Mouse (Mus musculus) liver, embryonic 15.5 days (tissue): Measurements from ENCODE around the gene Klf16. TPM values are rescaled to one million over a fixed set of nuclear protein-coding genes. Genes with fewer than 3 reads are reported as not detected.

ENCODE experiments used
- ATAC-seq: fragments of 200-750 bp; cut with Nextera tagmentation; 2 replicates; pipeline ENCODE4 v1.8.0; 2017; ENCODE audit warnings: moderate number of reproducible peaks, mild to moderate bottlenecking, moderate library complexity; ENCODE audit not compliant: insufficient read depth
- H3K27ac ChIP-seq: fragments of 300-500 bp; sonication (generic); replicated peaks from 2 replicates; pipeline ENCODE4 v1.5.1; 2015; ENCODE audit warnings: mild to moderate bottlenecking, inconsistent platforms
- H3K27me3 ChIP-seq: fragments of 300-500 bp; sonication (generic); 2 replicates; pipeline ENCODE4 v1.6.1; 2015; ENCODE audit warnings: mild to moderate bottlenecking, inconsistent platforms
- H3K36me3 ChIP-seq: fragments of 300-500 bp; sonication (generic); replicated peaks from 2 replicates; pipeline ENCODE4 v1.6.1; 2015; ENCODE audit warnings: moderate library complexity, mild to moderate bottlenecking, inconsistent platforms
- H3K4me1 ChIP-seq: fragments of 300-500 bp; sonication (generic); replicated peaks from 2 replicates; pipeline ENCODE4 v1.6.1; 2015; ENCODE audit warnings: inconsistent platforms
- H3K4me2 ChIP-seq: fragments of 300-500 bp; sonication (generic); 2 replicates; pipeline ENCODE4 v1.6.1; 2015; ENCODE audit warnings: moderate library complexity, mild to moderate bottlenecking, inconsistent platforms
- H3K4me3 ChIP-seq: fragments of 300-500 bp; sonication (generic); replicated peaks from 2 replicates; pipeline ENCODE4 v1.5.1; 2015; ENCODE audit warnings: mild to moderate bottlenecking, inconsistent platforms
- H3K9ac ChIP-seq: fragments of 300-500 bp; sonication (generic); 2 replicates; pipeline ENCODE4 v1.6.1; 2015; ENCODE audit warnings: moderate library complexity, mild to moderate bottlenecking, inconsistent platforms
- H3K9me3 ChIP-seq: fragments of 300-500 bp; sonication (generic); replicated peaks from 2 replicates; pipeline ENCODE4 v1.6.1; 2016; ENCODE audit warnings: inconsistent platforms
- WGBS: fragments of 180-500 bp; shearing (Covaris S2); methylation state at CpG from one replicate; pipeline ENCODE4 v1.1.7; 2015; ENCODE audit warnings: mixed read lengths; ENCODE audit not compliant: insufficient replicate concordance; 5-methylcytosine and 5-hydroxymethylcytosine counted together
- polyA plus RNA-seq: library from polyadenylated mRNA; unstranded; fragments of >200 nt; fragmentation: Nextera tagmentation; extraction: Ambion mirVana; gene quantifications from 2 replicates; pipeline ENCODE4 v1.2.1, GENCODE M21; 2015

The Klf16 gene
- polyA plus RNA-seq, 1 experiment from 2014 or later: 12.1 TPM

- WGBS: 85% methylated on average over 8 of the region's 8 CpGs
- H3K36me3 ChIP-seq: peaks cover 46% of the 10 kb centered on the region
- H3K27me3 ChIP-seq: no peaks in the 10 kb centered on the region
- no peak for ATAC-seq
- no peak overlapping the region for H3K27ac ChIP-seq
- no peak overlapping the region for H3K4me2 ChIP-seq
- H3K9me3 ChIP-seq: no peaks in the 10 kb centered on the region
- no peak overlapping the region for H3K4me3 ChIP-seq
- H3K4me1 ChIP-seq: peaks cover 70% of the 10 kb centered on the region
- H3K9ac ChIP-seq: no peak overlapping the region
These were observed 8.5 kb upstream of the Klf16 start for GRCm38 (mm10) chr10:80585581-80585980.

DNA sequence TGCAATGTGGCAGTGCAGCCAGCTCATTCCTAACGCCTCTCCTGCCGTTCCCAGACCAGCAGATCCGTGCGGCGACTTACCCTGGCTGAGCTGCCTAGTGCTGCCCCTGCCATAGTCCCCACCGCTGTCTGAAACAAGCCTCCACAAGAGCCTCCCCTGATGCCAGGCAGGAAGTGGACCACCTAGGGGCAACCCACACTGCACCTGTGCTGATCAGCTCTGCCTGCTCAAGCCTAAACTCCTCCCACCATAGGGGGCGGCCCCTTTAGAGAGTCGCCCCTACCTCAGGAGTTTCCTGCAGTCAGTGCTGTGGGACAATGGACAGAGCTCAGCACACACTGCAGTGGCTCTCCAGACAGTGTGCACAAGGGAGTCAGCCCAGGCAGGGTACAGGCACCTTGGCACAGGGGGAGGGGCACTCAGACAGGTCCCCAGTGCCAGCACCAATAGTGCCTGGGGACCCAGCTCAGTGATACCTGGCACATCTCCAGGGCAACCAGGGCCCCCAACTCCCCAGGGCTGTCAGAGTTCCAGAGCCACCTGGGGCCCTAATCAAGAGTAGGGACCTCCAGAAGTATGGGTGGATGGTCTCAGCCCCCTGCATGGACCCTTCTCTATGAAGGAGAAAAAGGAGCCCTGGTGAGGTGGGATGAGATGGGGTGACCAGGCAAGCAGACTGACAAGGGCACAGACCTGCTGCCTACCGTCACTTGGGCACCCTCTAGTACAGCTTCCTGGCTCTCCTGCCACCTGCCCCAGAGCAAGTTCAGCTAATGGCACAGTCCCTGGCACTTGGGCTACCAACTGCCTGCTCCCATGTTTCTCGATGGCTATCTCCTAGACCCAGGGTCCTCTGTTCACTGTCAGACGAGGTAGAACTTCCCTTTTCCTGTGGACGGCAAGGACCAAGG is 7.8 kb upstream of the Klf16 start:
- 65% methylated on average over 12 of the region's 12 CpGs for WGBS
- Histone ChIP-seq H3K9me3 (no peaks in the 10 kb centered on the region), H3K27ac (0 out of 2 replicates have a peak overlapping the region, but pooled peaks have one; percentile 16), H3K4me2 (no peak overlapping the region), H3K27me3 (no peaks in the 10 kb centered on the region), H3K4me1 (peaks cover 69% of the 10 kb centered on the region), H3K4me3 (no peak overlapping the region), H3K36me3 (peaks cover 46% of the 10 kb centered on the region), H3K9ac (no peak overlapping the region)
- ATAC-seq: peak; percentile 11; the same call in 1 of the 2 replicates

DNA sequence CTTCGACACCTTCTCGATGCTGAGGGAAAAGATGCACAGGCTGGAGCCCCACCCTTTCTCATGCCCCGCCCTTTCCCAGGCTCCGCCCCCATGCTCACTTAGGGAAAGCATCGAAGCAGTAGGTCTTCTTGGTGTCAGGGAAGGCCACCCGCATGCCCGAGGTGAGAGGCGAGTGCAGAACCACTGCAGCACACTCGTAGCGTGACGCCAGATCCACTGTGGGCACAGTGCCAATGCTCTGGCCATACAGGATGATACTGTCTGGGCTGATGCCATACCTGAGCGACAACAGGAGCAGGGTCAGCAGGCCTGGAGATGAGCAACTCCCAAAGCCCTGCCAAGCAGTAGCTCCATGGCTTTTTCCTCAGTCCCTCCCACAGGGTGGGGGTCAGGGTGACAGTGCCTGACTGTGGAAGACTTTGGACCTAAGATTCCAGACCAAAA is 6.9 kb upstream of the Klf16 start:
- ATAC-seq: no peak
- no peak overlapping the region; the same call in 1 of the 2 replicates for H3K27ac ChIP-seq
- peaks cover 46% of the 10 kb centered on the region for H3K36me3 ChIP-seq
- no peak overlapping the region for H3K4me2 ChIP-seq
- no peak overlapping the region for H3K4me3 ChIP-seq
- no peaks in the 10 kb centered on the region for H3K27me3 ChIP-seq
- H3K4me1 ChIP-seq: peaks cover 69% of the 10 kb centered on the region
- H3K9ac ChIP-seq: no peak overlapping the region
- WGBS: 62% methylated on average over 12 of the region's 12 CpGs
- no peaks in the 10 kb centered on the region for H3K9me3 ChIP-seq

DNA sequence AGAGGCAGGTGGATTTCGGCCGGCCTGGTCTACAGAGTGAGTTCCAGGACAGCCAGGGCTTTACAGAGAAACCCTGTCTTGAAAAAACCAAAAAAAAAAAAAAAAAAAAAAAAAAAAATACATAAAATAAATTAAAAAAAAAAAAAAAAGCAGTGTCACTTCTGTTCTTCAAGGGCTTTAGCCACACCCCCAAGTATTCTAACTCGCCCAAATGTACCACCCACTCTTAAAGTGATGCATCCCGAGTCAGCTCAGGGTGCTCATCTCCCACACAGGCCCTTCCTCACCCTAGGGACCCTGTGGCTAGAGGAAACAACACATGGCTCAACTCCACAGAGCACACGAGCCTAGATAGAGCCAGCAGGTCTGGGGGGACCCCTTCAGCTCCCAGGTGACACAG is 5.9 kb upstream of the Klf16 start:
- Histone ChIP-seq H3K27me3 (no peaks in the 10 kb centered on the region), H3K4me1 (peaks cover 69% of the 10 kb centered on the region), H3K4me2 (no peak overlapping the region), H3K36me3 (peaks cover 46% of the 10 kb centered on the region), H3K4me3 (no peak overlapping the region), H3K9me3 (no peaks in the 10 kb centered on the region), H3K9ac (no peak overlapping the region), H3K27ac (no peak overlapping the region)
- WGBS: 72% methylated on average over 5 of the region's 5 CpGs
- no peak for ATAC-seq

DNA sequence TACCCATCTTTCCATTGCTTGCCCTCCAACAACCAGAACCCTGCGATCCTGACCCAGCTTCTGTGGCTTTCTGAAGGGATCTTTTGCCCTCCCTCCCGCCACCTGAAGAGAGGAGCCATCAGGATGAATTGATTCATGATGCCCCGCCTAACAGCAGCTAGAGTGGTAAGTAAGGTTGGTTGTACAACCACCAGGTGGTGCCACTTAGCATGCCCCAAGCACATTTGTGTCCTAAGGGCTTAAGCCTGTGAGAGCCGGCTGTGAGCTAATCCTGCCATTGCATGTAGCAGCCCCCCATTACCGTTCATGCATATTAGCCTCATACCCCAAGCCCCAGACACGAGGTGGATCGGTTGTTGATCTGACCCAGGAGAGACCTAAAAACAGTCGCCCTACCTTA is 1.8 kb upstream of the Klf16 start:
- Histone ChIP-seq H3K27me3 (no peaks in the 10 kb centered on the region), H3K4me1 (peaks cover 64% of the 10 kb centered on the region), H3K4me2 (peak overlapping the region; percentile 99), H3K4me3 (peak overlapping the region; percentile 93), H3K9me3 (no peaks in the 10 kb centered on the region), H3K36me3 (peaks cover 32% of the 10 kb centered on the region), H3K27ac (peak overlapping the region; percentile 97), H3K9ac (peak overlapping the region; percentile 94)
- peak; percentile 30 for ATAC-seq
- WGBS: 7% methylated on average over 8 of the region's 8 CpGs

- Histone ChIP-seq H3K4me2 (peak overlapping the region; percentile 99), H3K9me3 (no peaks in the 10 kb centered on the region), H3K36me3 (peaks cover 26% of the 10 kb centered on the region), H3K4me1 (peaks cover 64% of the 10 kb centered on the region), H3K9ac (peak overlapping the region; percentile 94), H3K27me3 (no peaks in the 10 kb centered on the region), H3K27ac (peak overlapping the region; percentile 97), H3K4me3 (peak overlapping the region; percentile 93)
- peak; percentile 49 for ATAC-seq
- WGBS: under 1% methylated on average over 29 of the region's 29 CpGs
These were observed 1.1 kb upstream of the Klf16 start for GRCm38 (mm10) chr10:80578131-80578750.

DNA sequence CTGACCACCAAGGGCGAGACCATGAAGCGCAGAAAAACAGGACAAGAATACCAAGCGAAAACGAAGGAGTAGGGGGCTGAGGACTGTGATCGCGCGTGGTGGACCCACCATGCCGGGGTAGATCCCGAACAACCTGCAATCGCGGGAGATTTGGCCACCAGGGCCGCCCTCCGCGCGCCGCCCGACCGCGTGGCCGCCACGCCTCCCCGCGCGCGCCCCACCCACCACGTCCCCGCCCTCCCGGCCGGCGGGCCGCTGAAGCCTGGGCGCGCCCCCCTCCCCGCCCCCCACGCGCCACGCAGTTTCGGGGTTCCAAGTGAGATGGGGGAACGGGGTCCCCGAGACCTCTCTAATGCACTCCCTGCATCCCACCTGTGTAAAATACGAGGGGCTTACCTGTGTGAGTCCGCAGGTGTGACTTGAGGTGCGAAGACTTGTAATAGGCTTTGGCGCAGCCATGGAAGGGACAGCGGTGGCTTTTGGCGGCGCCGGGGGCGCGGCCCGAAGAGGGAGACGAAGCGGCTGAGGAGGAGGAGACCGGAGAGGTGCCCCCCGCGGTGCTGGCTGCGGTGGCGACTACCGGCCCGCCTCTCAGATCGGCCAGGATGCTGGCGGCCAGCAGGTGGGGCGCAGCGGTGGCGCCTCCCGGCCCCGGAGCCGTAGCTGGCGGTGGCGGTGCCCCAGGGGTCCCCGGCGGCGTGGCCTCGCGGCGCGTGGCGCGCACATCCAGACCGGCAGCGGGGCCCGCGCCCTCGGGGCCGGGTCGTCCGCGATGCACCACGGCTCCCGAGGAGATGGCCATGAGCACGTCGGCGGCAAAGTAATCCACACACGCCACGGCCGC is 548 bp downstream of the Klf16 start:
- Histone ChIP-seq H3K4me2 (peak overlapping the region; percentile 99), H3K36me3 (peaks cover 16% of the 10 kb centered on the region; the same call in 1 of the 2 replicates), H3K4me3 (peak overlapping the region; percentile 93), H3K27me3 (no peaks in the 10 kb centered on the region), H3K9ac (peak overlapping the region; percentile 94), H3K9me3 (no peaks in the 10 kb centered on the region), H3K27ac (peak overlapping the region; percentile 97), H3K4me1 (peaks cover 79% of the 10 kb centered on the region)
- WGBS: under 1% methylated on average over 96 of the region's 96 CpGs
- no peak for ATAC-seq

- Histone ChIP-seq H3K27ac (peak overlapping the region; percentile 97), H3K27me3 (no peaks in the 10 kb centered on the region), H3K4me3 (peak overlapping the region; percentile 93), H3K9ac (peak overlapping the region; percentile 94), H3K4me2 (peak overlapping the region; percentile 99), H3K4me1 (peaks cover 86% of the 10 kb centered on the region), H3K36me3 (peaks cover 12% of the 10 kb centered on the region; the same call in 1 of the 2 replicates), H3K9me3 (no peaks in the 10 kb centered on the region)
- ATAC-seq: no peak
- WGBS: 6% methylated on average over 17 of the region's 17 CpGs
These were observed 1.2 kb downstream of the Klf16 start for GRCm38 (mm10) chr10:80575925-80576324.

GRCm38 (mm10) chr10:80574896-80575295 is 2.2 kb downstream of the Klf16 start:
- Histone ChIP-seq H3K27me3 (no peaks in the 10 kb centered on the region), H3K4me3 (peak overlapping the region; percentile 93), H3K9ac (peak overlapping the region; percentile 94)

DNA sequence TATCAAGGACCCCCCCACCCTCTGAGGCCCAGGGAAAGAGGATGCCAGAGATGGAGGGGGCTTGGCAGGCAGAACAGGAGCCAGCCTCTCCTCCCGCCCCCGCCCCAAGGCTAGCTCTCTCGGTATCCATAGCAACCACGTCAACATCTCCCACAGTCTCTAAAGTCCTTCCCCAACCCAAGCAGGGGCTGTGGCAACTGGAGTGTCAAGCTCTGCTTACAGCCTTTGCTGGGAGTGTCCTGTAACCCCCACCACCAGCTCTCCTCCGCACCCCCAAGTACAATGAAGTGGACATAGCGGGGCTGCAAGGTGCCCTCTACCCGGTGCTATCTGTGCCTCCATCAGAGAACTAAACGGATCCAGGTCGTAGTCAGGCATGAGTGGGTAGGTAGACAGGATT is 3.2 kb downstream of the Klf16 start:
- WGBS: 50% methylated on average over 9 of the region's 9 CpGs
- H3K4me3 ChIP-seq: peak overlapping the region; percentile 93
- peak overlapping the region; percentile 97 for H3K27ac ChIP-seq
- H3K27me3 ChIP-seq: no peaks in the 10 kb centered on the region
- H3K9me3 ChIP-seq: no peaks in the 10 kb centered on the region
- peaks cover 92% of the 10 kb centered on the region for H3K4me1 ChIP-seq
- H3K9ac ChIP-seq: peak overlapping the region; percentile 94
- no peak for ATAC-seq
- H3K4me2 ChIP-seq: peak overlapping the region; percentile 99
- peaks cover 16% of the 10 kb centered on the region for H3K36me3 ChIP-seq

More at GRCm38 (mm10) chr10:80574896-80575295, 2.2 kb downstream of the Klf16 start:
- Histone ChIP-seq H3K4me1 (peaks cover 92% of the 10 kb centered on the region), H3K4me2 (peak overlapping the region; percentile 99), H3K9me3 (no peaks in the 10 kb centered on the region), H3K27ac (peak overlapping the region; percentile 97), H3K36me3 (peaks cover 12% of the 10 kb centered on the region; the same call in 1 of the 2 replicates)
- 56% methylated on average over 3 of the region's 3 CpGs for WGBS
- no peak for ATAC-seq
